ENCODE assay signal across 14 mouse cellular contexts in the genomic region with DNA sequence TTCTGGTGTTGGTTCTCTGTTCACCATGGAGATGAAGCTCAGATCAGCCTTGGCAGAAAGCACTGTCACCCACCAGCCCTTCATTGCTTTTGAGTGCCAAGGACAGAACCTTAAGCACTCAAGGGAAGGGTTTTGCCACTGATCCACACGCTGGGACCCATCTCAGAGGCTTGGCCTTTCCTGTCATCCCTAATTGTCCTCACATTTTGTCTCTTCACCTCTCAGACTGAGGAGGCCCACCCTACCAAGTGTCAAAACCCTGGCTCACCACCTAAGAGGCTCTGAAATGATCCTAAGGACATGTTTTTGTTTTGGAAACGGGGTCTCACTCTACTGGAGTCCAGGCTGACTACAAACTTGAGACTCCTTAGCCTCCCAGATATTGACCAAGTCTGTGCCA.
"Had no signal": no experiment of that assay in that cellular context is flagged by ENCODE, and none has a peak within 500 bp of the region (broad histone marks: within the 10 kb centered on the region; RNA-seq: fewer than 3 reads in every experiment).

No protein-coding gene starts in this region.

- ATAC-seq: intestine, postnatal 0 days; midbrain, embryonic 15.5 days had no signal

- H3K27ac ChIP-seq: kidney, postnatal 0 days; layer of hippocampus, adult 2 months; limb, embryonic 13.5 days; liver, embryonic 15.5 days; midbrain, embryonic 10.5 days; midbrain, embryonic 15.5 days; stomach, postnatal 0 days had no signal

- H3K9me3 ChIP-seq: liver, embryonic 15.5 days; midbrain, embryonic 10.5 days; midbrain, embryonic 15.5 days had no signal

- DNase-seq: kidney, adult 8-10 months; kidney, postnatal 36 days; left cerebral cortex, postnatal 4 days; lung, embryonic 14.5 days; right cerebral cortex, postnatal 14 days had no signal

- H3K27me3 ChIP-seq: limb, embryonic 13.5 days; liver, embryonic 15.5 days; midbrain, embryonic 15.5 days had no signal

- H3K9ac ChIP-seq: limb, embryonic 13.5 days; liver, embryonic 15.5 days; lung, embryonic 14.5 days; midbrain, embryonic 15.5 days had no signal

- H3K4me3 ChIP-seq: layer of hippocampus, adult 2 months; limb, embryonic 13.5 days; liver, embryonic 15.5 days; midbrain, embryonic 10.5 days; midbrain, embryonic 15.5 days had no signal

- H3K4me2 ChIP-seq: limb, embryonic 13.5 days; liver, embryonic 11.5 days; liver, embryonic 15.5 days; lung, embryonic 14.5 days; midbrain, embryonic 15.5 days had no signal
